Mouse (Mus musculus) liver, embryonic 16.5 days (tissue): ENCODE measurements around the gene Il21r. TPM values are rescaled to one million over a fixed set of nuclear protein-coding genes. Genes with fewer than 3 reads are reported as not detected.

Source experiments
- ATAC-seq: fragments of 200-750 bp; cut with Nextera tagmentation; 2 replicates; pipeline ENCODE4 v1.8.0; 2017; ENCODE audit warnings: low read depth, mild to moderate bottlenecking, moderate number of reproducible peaks, moderate library complexity
- H3K27ac ChIP-seq: fragments of 300-500 bp; sonication (generic); 2 replicates; pipeline ENCODE4 v1.5.1; 2014; ENCODE audit warnings: mild to moderate bottlenecking, low read length
- H3K27me3 ChIP-seq: fragments of 300-500 bp; sonication (generic); 2 replicates; pipeline ENCODE4 v1.6.1; 2014; ENCODE audit warnings: low read depth, low read length, mixed read lengths; ENCODE audit not compliant: control insufficient read depth, insufficient read depth
- H3K36me3 ChIP-seq: fragments of 300-500 bp; sonication (generic); 2 replicates; pipeline ENCODE4 v1.6.1; 2014; ENCODE audit warnings: mild to moderate bottlenecking; ENCODE audit not compliant: control insufficient read depth, insufficient read depth
- H3K4me1 ChIP-seq: fragments of 300-500 bp; sonication (generic); 2 replicates; pipeline ENCODE4 v1.6.1; 2014; ENCODE audit warnings: low read depth, low read length, mixed read lengths; ENCODE audit not compliant: control insufficient read depth
- H3K4me2 ChIP-seq: fragments of 300-500 bp; sonication (generic); 2 replicates; pipeline ENCODE4 v1.6.1; 2014; ENCODE audit warnings: low read depth, low read length, mixed read lengths
- H3K4me3 ChIP-seq: fragments of 300-500 bp; sonication (generic); 2 replicates; pipeline ENCODE4 v1.5.1; 2014; ENCODE audit warnings: low read depth, mild to moderate bottlenecking, low read length
- H3K9ac ChIP-seq: fragments of 300-500 bp; sonication (generic); 2 replicates; pipeline ENCODE4 v1.6.1; 2014; ENCODE audit warnings: low read depth, low read length
- H3K9me3 ChIP-seq: fragments of 300-500 bp; sonication (generic); replicated peaks from 2 replicates; pipeline ENCODE4 v1.6.1; 2016; ENCODE audit warnings: low read length; ENCODE audit not compliant: control insufficient read depth
- WGBS: fragments of 180-500 bp; shearing (Covaris S2); extraction: QIAGEN DNeasy Blood & Tissue Kit; methylation state at CpG from one replicate; pipeline ENCODE4 v1.1.7; 2014; ENCODE audit not compliant: insufficient replicate concordance; 5-methylcytosine and 5-hydroxymethylcytosine counted together
- polyA plus RNA-seq: library from polyadenylated mRNA; unstranded; fragments of >200 nt; fragmentation: Nextera tagmentation; extraction: Ambion mirVana; gene quantifications from 2 replicates; pipeline ENCODE4 v1.2.1, GENCODE M21; 2015

Il21r gene
- 0.68 and 1.0 TPM in 2 replicates for polyA plus RNA-seq

- ATAC-seq, result peak; percentile 22; the same call in 1 of the 2 replicates
- WGBS, result 7% methylated on average over 11 of the region's 11 CpGs
- Histone ChIP-seq H3K4me1 (peaks cover 3% of the 10 kb centered on the region; the same call in 1 of the 2 replicates), H3K4me2 (no peak within 1 kb of the TSS), H3K27me3 (no peaks in the 10 kb centered on the region), H3K27ac (no peak within 1 kb of the TSS), H3K36me3 (no peaks in the 10 kb centered on the region), H3K9ac (no peak within 1 kb of the TSS; the same call in 1 of the 2 replicates), H3K9me3 (no peaks in the 10 kb centered on the region), H3K4me3 (no peak within 1 kb of the TSS)
Measured at GRCm38 (mm10) chr7:125603185-125603631, at the start of gene Il21r. TSS of gene Il21r (plus strand) at chr7:125603429.

GRCm38 (mm10) chr7:125553653-125554428 is 49.4 kb upstream of the Il21r start:
- ATAC-seq, result no peak
- Histone ChIP-seq H3K27me3 (peaks cover 5% of the 10 kb centered on the region; the same call in 1 of the 2 replicates), H3K9me3 (no peaks in the 10 kb centered on the region), H3K36me3 (no peaks in the 10 kb centered on the region), H3K9ac (no peak overlapping the region), H3K4me1 (peaks cover 45% of the 10 kb centered on the region), H3K4me3 (peak overlapping the region; percentile 68), H3K4me2 (peak overlapping the region; percentile 91), H3K27ac (no peak overlapping the region)
- WGBS, result 67% methylated on average over 13 of the region's 13 CpGs

- peaks cover 45% of the 10 kb centered on the region for H3K4me1 ChIP-seq
- H3K4me2 ChIP-seq, result no peak overlapping the region; the same call in 1 of the 2 replicates
- H3K27ac ChIP-seq, result peak overlapping the region; percentile 52
- no peaks in the 10 kb centered on the region for H3K36me3 ChIP-seq
- no peak overlapping the region; the same call in 1 of the 2 replicates for H3K4me3 ChIP-seq
- peaks cover 5% of the 10 kb centered on the region; the same call in 1 of the 2 replicates for H3K27me3 ChIP-seq
- H3K9ac ChIP-seq, result no peak overlapping the region
- WGBS, result 40% methylated on average over 9 of the region's 9 CpGs
- no peaks in the 10 kb centered on the region for H3K9me3 ChIP-seq
- ATAC-seq, result no peak
Measured at GRCm38 (mm10) chr7:125554456-125555114, 48.6 kb upstream of the Il21r start.

GRCm38 (mm10) chr7:125555351-125555872 is 47.8 kb upstream of the Il21r start:
- no peaks in the 10 kb centered on the region for H3K9me3 ChIP-seq

GRCm38 (mm10) chr7:125556096-125556495 is 47.1 kb upstream of the Il21r start:
- Histone ChIP-seq H3K9ac (0 out of 2 replicates have a peak overlapping the region, but pooled peaks have one; percentile 28), H3K4me3 (no peak overlapping the region), H3K4me1 (peaks cover 50% of the 10 kb centered on the region), H3K4me2 (0 out of 2 replicates have a peak overlapping the region, but pooled peaks have one; percentile 15), H3K36me3 (no peaks in the 10 kb centered on the region), H3K9me3 (no peaks in the 10 kb centered on the region), H3K27me3 (no peaks in the 10 kb centered on the region), H3K27ac (peak overlapping the region; percentile 13; the same call in 1 of the 2 replicates)
- no peak for ATAC-seq
- 10% methylated on average over 4 of the region's 4 CpGs for WGBS

More at GRCm38 (mm10) chr7:125555351-125555872, 47.8 kb upstream of the Il21r start:
- Histone ChIP-seq H3K36me3 (no peaks in the 10 kb centered on the region), H3K27me3 (peaks cover 3% of the 10 kb centered on the region; the same call in 1 of the 2 replicates), H3K27ac (peak overlapping the region; percentile 52), H3K4me3 (no peak overlapping the region), H3K4me2 (0 out of 2 replicates have a peak overlapping the region, but pooled peaks have one; percentile 15), H3K4me1 (peaks cover 50% of the 10 kb centered on the region), H3K9ac (0 out of 2 replicates have a peak overlapping the region, but pooled peaks have one; percentile 9)
- ATAC-seq, result no peak
- 25% methylated on average over 7 of the region's 7 CpGs for WGBS

GRCm38 (mm10) chr7:125556865-125557264 is 46.4 kb upstream of the Il21r start:
- Histone ChIP-seq H3K9me3 (no peaks in the 10 kb centered on the region), H3K4me3 (no peak overlapping the region), H3K4me2 (no peak overlapping the region), H3K4me1 (peaks cover 47% of the 10 kb centered on the region), H3K36me3 (no peaks in the 10 kb centered on the region), H3K27ac (no peak overlapping the region), H3K27me3 (no peaks in the 10 kb centered on the region), H3K9ac (no peak overlapping the region)
- 41% methylated on average over 8 of the region's 8 CpGs for WGBS
- ATAC-seq, result no peak

- no peaks in the 10 kb centered on the region for H3K36me3 ChIP-seq
- WGBS, result 64% methylated on average over 4 of the region's 4 CpGs
- no peak for ATAC-seq
- H3K9ac ChIP-seq, result no peak overlapping the region
- peaks cover 41% of the 10 kb centered on the region for H3K4me1 ChIP-seq
- H3K27ac ChIP-seq, result no peak overlapping the region
- H3K4me2 ChIP-seq, result no peak overlapping the region
- no peaks in the 10 kb centered on the region for H3K27me3 ChIP-seq
- no peak overlapping the region for H3K4me3 ChIP-seq
- H3K9me3 ChIP-seq, result no peaks in the 10 kb centered on the region
Measured at GRCm38 (mm10) chr7:125558401-125558945, 44.8 kb upstream of the Il21r start.

GRCm38 (mm10) chr7:125558997-125559396 is 44.2 kb upstream of the Il21r start:
- H3K36me3 ChIP-seq, result no peaks in the 10 kb centered on the region
- 52% methylated on average over 5 of the region's 5 CpGs for WGBS

More at GRCm38 (mm10) chr7:125558997-125559396, 44.2 kb upstream of the Il21r start:
- no peak overlapping the region for H3K4me2 ChIP-seq
- no peak for ATAC-seq
- H3K27ac ChIP-seq, result no peak overlapping the region
- H3K4me1 ChIP-seq, result peaks cover 41% of the 10 kb centered on the region
- H3K4me3 ChIP-seq, result no peak overlapping the region
- H3K9me3 ChIP-seq, result no peaks in the 10 kb centered on the region
- no peaks in the 10 kb centered on the region for H3K27me3 ChIP-seq
- no peak overlapping the region for H3K9ac ChIP-seq
